ENCODE assay signal across 12 mouse cellular contexts in genomic region chr2:75781781-75782211, GRCm38 (mm10). TPM values are rescaled to one million over a fixed set of nuclear protein-coding genes. Genes with fewer than 3 reads are reported as not detected.
DNase-seq lines count a peak whose midpoint lies in the region; ATAC-seq and TF ChIP-seq lines count a peak whose summit lies in the region.
"Had no signal": no experiment of that assay in that cellular context is flagged by ENCODE, and none has a peak within 500 bp of the region (broad histone marks: within the 10 kb centered on the region; RNA-seq: fewer than 3 reads in every experiment).

No protein-coding gene starts in this region.

- H3K27ac ChIP-seq in forebrain, embryonic 15.5 days (replicated peaks), result no peak overlapping the region
- H3K27ac ChIP-seq in forebrain, embryonic 13.5 days, result no peak overlapping the region
- no peak overlapping the region; the same call in 1 of the 2 replicates for H3K27ac ChIP-seq in intestine, postnatal 0 days (ENCODE audit: low read depth, low read length)
- H3K27ac ChIP-seq in lung, embryonic 16.5 days (ENCODE audit: low read length), result peak overlapping the region; percentile 69
- H3K27ac ChIP-seq: hindbrain, postnatal 0 days; kidney, embryonic 15.5 days; midbrain, embryonic 12.5 days had no signal

- ATAC-seq in forebrain, embryonic 15.5 days (replicated peaks), result 0 out of 2 replicates have a peak, but pooled peaks have one; percentile 17
- ATAC-seq in forebrain, embryonic 13.5 days, result no peak
- peak; percentile 50 for ATAC-seq in intestine, postnatal 0 days
- peak; percentile 67 for ATAC-seq in lung, embryonic 16.5 days (ENCODE audit: low read depth)
- peak; percentile 55 for ATAC-seq in monocyte, adult 5-6 weeks (replicated peaks; ENCODE audit: insufficient number of reproducible peaks, low FRiP score, low TSS enrichment, poor library complexity, severe bottlenecking)

- 65% methylated on average over 6 of the region's 6 CpGs for WGBS in forebrain, embryonic 15.5 days
- WGBS in forebrain, embryonic 13.5 days, result 68% methylated on average over 6 of the region's 6 CpGs
- 19% methylated on average over 6 of the region's 6 CpGs for WGBS in intestine, postnatal 0 days
- WGBS in lung, embryonic 16.5 days, result 27% methylated on average over 6 of the region's 6 CpGs

- H3K4me2 ChIP-seq in forebrain, embryonic 15.5 days (replicated peaks), result no peak overlapping the region
- no peak overlapping the region for H3K4me2 ChIP-seq in forebrain, embryonic 13.5 days
- no peak overlapping the region for H3K4me2 ChIP-seq in intestine, postnatal 0 days (replicated peaks; ENCODE audit: low read depth)
- H3K4me2 ChIP-seq in lung, embryonic 16.5 days (ENCODE audit: low read depth, low read length), result no peak overlapping the region; the same call in 1 of the 2 replicates
- H3K4me2 ChIP-seq: midbrain, embryonic 12.5 days had no signal

- DNase-seq in right cerebral cortex, postnatal 25 days, result no peak
- DNase-seq in heart, adult 11 months, result no peak
- no peak for DNase-seq in left cerebral cortex, adult 9 months (ENCODE audit: low spot score in 2 of 2)
- DNase-seq: adrenal gland, adult 8-10 months had no signal

- no peak for TF ChIP-seq CTCF in intestine, postnatal 0 days (IDR thresholded peaks at IDR 0.05; ENCODE audit: low read depth)

- 0 out of 2 replicates have a peak, but pooled peaks cover 12% of the 10 kb centered on the region for H3K4me1 ChIP-seq in forebrain, embryonic 15.5 days
- peaks cover 19% of the 10 kb centered on the region for H3K4me1 ChIP-seq in forebrain, embryonic 13.5 days
- no peaks in the 10 kb centered on the region for H3K4me1 ChIP-seq in intestine, postnatal 0 days (replicated peaks; ENCODE audit: control insufficient read depth, insufficient read depth, low read length)
- H3K4me1 ChIP-seq in lung, embryonic 16.5 days (replicated peaks; ENCODE audit: control insufficient read depth, insufficient read depth, low read length), result peaks cover 20% of the 10 kb centered on the region

- H3K36me3 ChIP-seq in forebrain, embryonic 15.5 days, result no peaks in the 10 kb centered on the region
- no peaks in the 10 kb centered on the region for H3K36me3 ChIP-seq in forebrain, embryonic 13.5 days (ENCODE audit: poor library complexity, severe bottlenecking)
- H3K36me3 ChIP-seq in intestine, postnatal 0 days (ENCODE audit: control insufficient read depth, insufficient read depth), result no peaks in the 10 kb centered on the region
- H3K36me3 ChIP-seq in lung, embryonic 16.5 days (ENCODE audit: control insufficient read depth, insufficient read depth, low read length), result no peaks in the 10 kb centered on the region
- H3K36me3 ChIP-seq: kidney, embryonic 15.5 days; midbrain, embryonic 12.5 days had no signal

- H3K27me3 ChIP-seq in forebrain, embryonic 15.5 days, result no peaks in the 10 kb centered on the region
- H3K27me3 ChIP-seq in forebrain, embryonic 13.5 days, result no peaks in the 10 kb centered on the region
- H3K27me3 ChIP-seq in intestine, postnatal 0 days (replicated peaks; ENCODE audit: control insufficient read depth, insufficient read depth, low read length), result no peaks in the 10 kb centered on the region
- H3K27me3 ChIP-seq in lung, embryonic 16.5 days (ENCODE audit: control insufficient read depth, insufficient read depth, low read depth, low read length), result no peaks in the 10 kb centered on the region
- H3K27me3 ChIP-seq: kidney, embryonic 15.5 days had no signal

- no peak overlapping the region for H3K4me3 ChIP-seq in forebrain, embryonic 15.5 days
- H3K4me3 ChIP-seq in forebrain, embryonic 13.5 days, result no peak overlapping the region
- H3K4me3 ChIP-seq in intestine, postnatal 0 days (ENCODE audit: low read depth, low read length), result no peak overlapping the region
- H3K4me3 ChIP-seq in lung, embryonic 16.5 days (ENCODE audit: low read length), result no peak overlapping the region
- H3K4me3 ChIP-seq: kidney, embryonic 15.5 days; midbrain, embryonic 12.5 days had no signal

- no peaks in the 10 kb centered on the region for H3K9me3 ChIP-seq in forebrain, embryonic 15.5 days
- H3K9me3 ChIP-seq in forebrain, embryonic 13.5 days (replicated peaks), result no peaks in the 10 kb centered on the region
- no peaks in the 10 kb centered on the region for H3K9me3 ChIP-seq in intestine, postnatal 0 days (ENCODE audit: control insufficient read depth)
- H3K9me3 ChIP-seq in lung, embryonic 16.5 days (ENCODE audit: control insufficient read depth, low read length), result no peaks in the 10 kb centered on the region
- H3K9me3 ChIP-seq: kidney, embryonic 15.5 days; midbrain, embryonic 12.5 days had no signal

- no peak overlapping the region for H3K9ac ChIP-seq in forebrain, embryonic 15.5 days (replicated peaks)
- no peak overlapping the region for H3K9ac ChIP-seq in forebrain, embryonic 13.5 days
- H3K9ac ChIP-seq in intestine, postnatal 0 days (ENCODE audit: low read depth, low read length), result no peak overlapping the region
- no peak overlapping the region for H3K9ac ChIP-seq in lung, embryonic 16.5 days (ENCODE audit: low read length)
- H3K9ac ChIP-seq: kidney, embryonic 15.5 days; midbrain, embryonic 12.5 days had no signal

RNA-seq across cellular contexts. Expression of gene Agps, which starts 50.2 kb away (rescaled TPM):
- 25.2 and 25.8 TPM in 2 replicates for polyA plus RNA-seq in forebrain, embryonic 15.5 days (2015; fragmentation: Nextera tagmentation; extraction: Ambion mirVana)
- polyA plus RNA-seq in forebrain, embryonic 13.5 days (2015; fragmentation: Nextera tagmentation; extraction: Ambion mirVana), result 25.6 and 26.0 TPM in 2 replicates
- polyA plus RNA-seq in intestine, postnatal 0 days (2015; fragmentation: Nextera tagmentation; extraction: Ambion mirVana), result 6.5 and 8.6 TPM in 2 replicates
- polyA plus RNA-seq in lung, embryonic 16.5 days (2015; fragmentation: Nextera tagmentation; extraction: Ambion mirVana), result 31.1 and 32.7 TPM in 2 replicates
- 60.0 to 94.2 TPM (median 75.4 TPM) in 3 replicates for total RNA-seq in monocyte, adult 5-6 weeks (2017)
